Mouse (Mus musculus): ENCODE results near the gene Rasgrp3.

The Rasgrp3 gene

DNA sequence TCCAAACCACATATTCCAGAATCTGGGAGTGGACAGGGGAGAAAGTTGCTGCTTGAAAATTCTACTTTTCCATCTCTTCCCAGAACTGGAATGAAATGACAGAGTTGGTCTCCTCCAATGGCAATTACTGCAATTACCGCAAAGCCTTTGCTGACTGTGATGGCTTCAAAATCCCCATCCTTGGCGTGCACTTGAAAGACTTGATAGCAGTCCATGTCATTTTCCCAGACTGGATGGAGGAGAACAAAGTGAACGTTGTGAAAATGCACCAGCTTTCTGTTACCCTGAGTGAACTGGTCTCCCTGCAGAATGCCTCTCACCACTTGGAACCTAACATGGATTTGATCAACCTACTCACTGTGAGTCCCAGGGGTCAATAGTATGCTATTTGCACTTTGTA lies 67.3 kb downstream of the Rasgrp3 start:
- DNase-seq (ENCODE audit: low read depth, low spot score), result no peak

DNA sequence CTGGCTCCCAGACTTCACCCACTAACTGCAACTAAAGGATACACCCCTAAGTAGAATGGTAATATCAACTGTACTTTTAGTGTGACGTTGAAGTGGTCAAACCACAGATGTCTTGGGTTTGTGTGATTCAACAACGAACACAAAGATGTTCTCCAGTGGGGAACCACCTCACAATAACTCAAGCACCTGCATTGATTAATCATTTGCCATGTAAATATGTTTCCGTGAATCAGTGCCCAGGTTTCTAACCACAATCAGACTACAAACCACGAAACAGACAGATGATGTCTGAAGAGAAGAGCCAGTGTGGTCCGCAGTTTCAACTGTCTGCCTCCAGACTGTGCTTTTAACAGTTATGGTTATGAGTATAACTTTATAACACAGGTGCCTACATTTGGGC lies 69.4 kb downstream of the Rasgrp3 start:
- DNase-seq (ENCODE audit: low read depth, low spot score), result no peak

- DNase-seq (ENCODE audit: low read depth, low spot score), result no peak
These were observed 70.5 kb downstream of the Rasgrp3 start for GRCm38 (mm10) chr17:75506097-75506675.

GRCm38 (mm10) chr17:75506708-75507641 lies 71.3 kb downstream of the Rasgrp3 start:
- DNase-seq (ENCODE audit: low read depth, low spot score), result no peak

DNA sequence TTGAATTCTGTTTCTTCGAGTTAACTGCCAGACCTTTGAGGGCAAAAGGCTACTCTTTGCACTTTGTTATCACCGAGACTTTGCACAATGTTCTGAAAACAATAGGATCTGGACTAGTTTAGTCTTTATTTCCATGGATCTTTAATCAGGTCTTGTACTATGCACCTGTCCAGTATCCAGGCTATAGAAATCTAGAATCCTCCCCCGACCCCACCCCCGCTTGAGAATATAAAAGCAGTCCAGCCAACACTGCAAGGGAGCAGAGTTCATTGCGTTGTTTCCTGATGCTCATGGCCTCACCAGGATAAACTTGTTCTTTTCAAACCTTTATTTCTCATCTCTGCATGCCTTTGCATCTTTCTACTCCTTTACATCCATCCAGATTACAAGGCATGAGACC lies 73.6 kb downstream of the Rasgrp3 start:
- DNase-seq (ENCODE audit: low read depth, low spot score), result no peak

DNA sequence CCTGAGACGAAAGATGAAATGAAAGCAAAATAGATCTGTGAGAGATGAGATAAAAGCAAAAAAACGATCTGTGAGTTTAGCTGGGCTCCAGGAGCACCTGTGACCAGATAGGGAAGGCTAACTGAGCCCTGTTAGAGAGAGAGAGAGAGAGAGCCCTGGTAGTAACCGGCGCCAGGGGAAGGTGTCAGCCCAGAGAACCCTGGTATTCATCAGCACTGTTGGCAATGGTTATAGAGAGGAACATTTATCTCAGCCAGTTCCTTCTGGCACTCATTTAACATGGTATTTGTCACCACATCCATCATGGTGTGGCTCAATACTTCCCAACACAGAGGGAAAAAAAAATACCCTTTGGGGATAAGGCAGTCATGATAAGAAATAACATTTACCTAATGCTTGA lies 80.9 kb downstream of the Rasgrp3 start:
- no peak for DNase-seq (ENCODE audit: low read depth, low spot score)

DNA sequence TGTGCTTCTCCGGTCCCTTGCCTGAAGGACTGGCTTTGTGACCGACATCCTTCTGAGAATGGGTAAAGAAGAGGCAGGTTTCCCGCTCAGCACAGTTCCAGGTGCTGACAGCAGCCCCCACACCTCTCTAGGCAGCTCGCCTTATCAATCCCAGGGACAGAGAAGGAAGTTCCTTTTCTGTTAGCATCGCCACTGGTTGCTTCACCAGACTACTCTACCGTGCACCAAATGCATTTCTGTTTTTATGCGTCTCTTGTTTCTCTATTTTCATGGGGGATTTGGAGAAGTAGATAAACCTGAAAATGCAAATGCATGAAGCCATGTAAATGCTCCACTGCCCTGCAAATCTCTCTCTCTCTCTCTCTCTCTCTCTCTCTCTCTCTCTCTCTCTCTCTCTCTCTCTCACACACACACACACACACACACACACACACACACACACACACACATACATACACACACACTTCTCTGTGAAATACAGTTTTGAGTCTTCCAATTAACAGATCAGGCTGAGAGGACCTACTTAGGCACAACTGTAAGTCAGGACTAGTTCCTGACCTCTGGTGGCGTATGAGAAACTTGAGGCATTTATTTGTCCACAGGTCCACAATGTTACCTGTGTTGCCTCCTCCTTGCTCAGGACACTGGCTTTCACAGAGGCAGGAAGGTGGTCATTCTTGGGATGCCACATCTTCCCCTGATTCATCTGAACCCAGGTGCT lies 82.6 kb downstream of the Rasgrp3 start:
- no peak for DNase-seq (ENCODE audit: low read depth, low spot score)

DNA sequence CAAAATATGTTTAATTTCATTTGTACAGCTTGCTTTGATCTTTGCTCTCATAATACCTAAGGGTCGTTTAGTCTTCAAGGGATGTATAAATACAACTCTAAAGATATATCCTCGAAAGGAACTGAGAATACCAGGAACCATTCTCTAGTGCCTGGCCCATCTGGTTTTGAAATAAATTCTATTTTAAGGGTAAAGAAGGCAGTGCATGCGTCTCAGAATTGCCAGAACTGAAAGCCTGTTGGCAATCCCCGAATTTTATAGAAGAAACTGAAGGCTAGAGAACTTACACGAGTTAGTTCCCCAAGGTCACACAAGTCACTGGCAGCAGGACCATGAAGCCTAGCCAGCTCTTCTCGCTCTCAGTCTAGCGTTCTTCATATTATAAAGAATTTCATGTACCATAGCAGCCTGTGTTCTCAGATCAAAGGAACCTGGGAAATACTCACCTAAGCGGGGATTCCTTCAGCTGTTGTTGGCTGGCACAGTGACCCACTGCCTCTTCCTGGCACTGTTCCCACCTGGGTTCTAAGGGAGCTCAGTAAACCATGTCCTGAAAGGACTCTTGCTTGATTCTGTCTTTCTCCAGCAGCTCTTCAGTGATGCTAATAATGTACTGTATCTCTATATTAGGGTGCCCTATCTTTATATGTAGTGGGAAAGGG lies 83.7 kb downstream of the Rasgrp3 start:
- DNase-seq (ENCODE audit: low read depth, low spot score), result no peak

DNA sequence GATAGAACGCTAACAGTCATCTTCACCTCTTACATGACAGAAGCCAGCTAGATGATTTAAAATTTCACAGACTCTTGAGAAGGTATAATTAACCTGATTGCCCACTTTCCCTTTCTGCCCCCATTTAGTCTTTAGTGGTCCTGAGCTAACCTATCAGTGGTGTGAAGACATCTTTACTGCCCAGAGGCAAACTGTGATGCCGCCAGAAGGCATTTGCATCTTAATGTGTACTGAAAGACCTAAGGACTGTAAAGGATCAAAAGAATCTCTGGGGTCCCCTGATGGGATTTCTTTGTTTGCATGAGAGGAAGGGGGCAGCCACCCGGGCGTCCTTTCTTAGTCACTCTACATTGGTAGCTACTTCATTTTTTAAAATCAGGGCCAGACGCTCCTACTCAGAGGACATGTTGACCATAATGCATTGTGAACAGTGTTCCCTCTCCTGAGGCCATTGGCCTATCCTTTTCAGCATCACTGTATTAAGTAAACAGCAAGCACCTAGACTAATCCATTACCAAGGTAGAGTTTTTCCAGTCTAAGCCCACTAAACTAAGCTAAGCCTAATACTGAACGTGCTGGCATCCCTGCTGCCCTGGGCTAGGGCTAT lies 85.6 kb downstream of the Rasgrp3 start:
- DNase-seq (ENCODE audit: low read depth, low spot score), result no peak

GRCm38 (mm10) chr17:75522347-75523065 lies 86.8 kb downstream of the Rasgrp3 start:
- DNase-seq (ENCODE audit: low read depth, low spot score), result no peak

GRCm38 (mm10) chr17:75523812-75524211 lies 88.1 kb downstream of the Rasgrp3 start:
- no peak for DNase-seq (ENCODE audit: low read depth, low spot score)

DNA sequence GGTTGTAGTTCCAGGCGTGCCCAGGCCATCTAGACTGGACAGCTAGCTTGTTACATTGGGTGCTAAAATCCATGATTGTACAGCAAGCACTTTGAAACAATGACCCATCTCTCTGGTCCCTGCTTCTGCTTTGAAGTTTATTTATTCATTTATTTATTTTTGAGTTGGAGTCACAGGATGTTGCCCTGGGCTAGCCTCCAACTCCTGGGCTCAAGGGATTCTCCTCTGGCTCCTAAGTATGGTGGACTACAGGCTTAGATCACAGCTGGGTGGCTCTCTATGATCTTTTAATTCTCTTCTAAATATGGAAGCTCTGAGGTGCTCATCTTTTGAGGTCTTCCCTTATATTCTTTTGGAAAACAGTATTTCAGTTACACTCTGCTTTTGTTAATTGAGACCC lies 90.7 kb downstream of the Rasgrp3 start:
- DNase-seq (ENCODE audit: low read depth, low spot score), result no peak

DNA sequence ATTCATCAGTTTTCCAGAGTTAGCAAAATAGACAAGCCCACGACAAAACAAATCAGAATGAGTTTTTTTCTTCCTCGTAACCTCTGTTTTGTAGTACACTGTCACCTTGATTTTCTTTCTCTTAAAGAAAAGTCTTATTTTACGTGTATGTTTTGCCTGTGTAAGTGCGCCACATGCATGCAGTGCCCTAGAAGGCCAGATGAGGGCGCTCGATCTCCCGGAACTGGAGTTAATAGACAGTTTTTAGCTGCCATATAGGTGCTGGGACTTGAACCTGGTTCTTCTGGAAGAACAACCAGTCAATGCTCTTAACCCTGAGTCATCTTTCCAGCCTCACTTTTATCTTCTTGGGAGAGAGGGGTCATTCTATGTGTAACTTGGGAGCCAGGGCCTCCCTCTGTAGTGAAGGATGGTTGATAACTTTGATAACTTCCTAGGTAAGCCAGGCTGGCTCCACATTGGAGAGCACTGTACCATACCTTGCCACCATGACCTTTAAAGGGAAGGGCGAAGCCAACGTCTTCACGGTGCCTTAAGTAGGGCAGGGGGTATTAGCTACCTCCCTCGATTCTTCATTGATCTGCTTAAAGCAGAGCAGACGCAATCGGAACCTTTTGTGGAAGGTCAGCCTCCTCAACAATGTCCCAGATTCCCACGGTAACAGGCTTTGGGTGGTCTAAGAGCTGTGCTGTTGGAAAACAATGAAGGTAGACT lies 93.7 kb downstream of the Rasgrp3 start:
- no peak for DNase-seq (ENCODE audit: low read depth, low spot score)

DNA sequence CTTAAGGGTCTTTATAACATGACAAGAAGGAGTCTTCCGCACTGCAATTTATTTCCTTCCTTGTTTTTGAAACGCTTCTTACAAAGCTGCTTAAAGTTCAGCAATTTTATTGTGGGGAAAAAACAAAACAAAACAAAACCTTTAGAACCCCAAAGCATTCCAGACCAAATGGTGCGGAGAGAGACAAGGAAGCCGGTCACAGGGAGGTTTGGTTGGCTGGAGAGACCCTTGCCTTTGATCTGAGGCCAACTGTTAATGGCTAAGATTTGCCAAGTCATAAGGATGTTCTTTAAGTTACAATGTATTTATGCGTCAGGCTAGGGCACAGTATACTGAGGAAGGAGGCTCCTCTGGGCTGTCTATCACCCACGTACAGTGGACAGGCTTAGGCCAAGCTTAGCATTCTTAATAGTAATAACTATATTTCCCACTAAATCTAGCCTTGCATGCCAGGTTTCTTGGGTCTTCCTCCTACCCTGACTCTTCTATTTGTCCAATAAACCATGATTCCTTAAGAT lies 96.8 kb downstream of the Rasgrp3 start:
- DNase-seq (ENCODE audit: low read depth, low spot score), result no peak

DNA sequence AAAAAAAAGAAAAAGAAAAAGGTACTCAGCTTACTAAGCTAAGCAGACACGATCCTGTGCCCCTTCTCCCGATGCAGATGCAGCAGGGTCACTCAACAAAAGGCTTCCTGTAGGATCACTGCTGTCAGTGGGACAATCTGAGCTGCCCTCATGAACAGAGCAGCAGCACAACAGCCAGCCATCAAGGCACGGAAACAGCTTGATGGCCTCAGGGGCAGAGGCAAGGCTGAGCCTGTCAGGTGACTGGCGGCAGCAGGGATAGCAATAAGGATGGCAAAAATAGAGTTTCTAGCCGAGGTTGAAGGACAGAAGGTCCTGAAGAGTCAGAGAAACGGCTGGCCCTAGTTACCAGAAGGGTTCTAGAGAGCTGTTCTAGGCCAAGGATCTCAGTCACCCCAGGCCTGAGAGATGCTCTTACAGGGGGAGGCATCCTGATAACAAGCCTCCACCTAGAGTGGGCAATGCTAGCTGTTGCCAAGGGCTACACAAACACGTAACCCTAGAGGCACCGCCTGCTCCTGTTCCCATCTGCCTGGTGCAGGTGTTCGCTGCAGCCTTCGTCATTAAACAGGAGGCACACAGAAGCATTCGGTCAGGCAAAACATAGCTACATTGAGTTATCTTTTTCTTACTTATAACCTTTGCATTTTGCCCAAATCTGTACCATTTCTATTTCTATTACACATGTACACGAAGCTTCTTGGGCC lies 98.8 kb downstream of the Rasgrp3 start:
- no peak for DNase-seq (ENCODE audit: low read depth, low spot score)

- no peak for DNase-seq (ENCODE audit: low read depth, low spot score)
These were observed 99.9 kb downstream of the Rasgrp3 start for GRCm38 (mm10) chr17:75535612-75536011.

DNA sequence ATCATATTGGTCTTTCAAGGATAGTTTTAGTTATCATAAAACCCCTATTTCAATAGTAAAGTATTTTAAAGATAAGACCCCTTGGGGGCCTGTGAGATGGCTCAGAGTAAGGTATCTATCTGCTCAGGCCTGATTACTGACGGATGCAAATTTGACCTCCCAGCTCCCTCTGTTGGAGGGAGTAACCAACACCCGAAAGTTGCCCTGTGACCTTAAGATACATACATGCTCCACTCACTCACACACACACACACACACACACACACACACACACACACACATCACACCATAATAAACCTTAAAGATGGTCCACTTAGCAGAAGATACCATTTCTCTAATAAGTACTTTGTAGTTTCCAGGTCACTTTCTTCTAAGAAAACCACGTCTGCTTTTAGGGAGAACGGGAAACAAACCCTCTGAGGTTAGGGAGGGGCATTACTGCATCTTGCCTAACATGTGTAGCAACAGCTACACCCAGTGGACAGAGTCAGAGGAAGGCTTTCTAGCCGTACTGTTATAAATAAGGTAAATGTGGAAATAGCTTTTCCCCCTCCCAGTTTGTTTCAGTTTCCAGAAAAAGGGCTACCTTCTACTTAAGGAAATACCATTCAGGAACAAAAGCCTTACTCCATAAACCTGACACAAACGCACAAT lies 100.8 kb downstream of the Rasgrp3 start:
- peak; percentile 23 for DNase-seq (ENCODE audit: low read depth, low spot score)

DNA sequence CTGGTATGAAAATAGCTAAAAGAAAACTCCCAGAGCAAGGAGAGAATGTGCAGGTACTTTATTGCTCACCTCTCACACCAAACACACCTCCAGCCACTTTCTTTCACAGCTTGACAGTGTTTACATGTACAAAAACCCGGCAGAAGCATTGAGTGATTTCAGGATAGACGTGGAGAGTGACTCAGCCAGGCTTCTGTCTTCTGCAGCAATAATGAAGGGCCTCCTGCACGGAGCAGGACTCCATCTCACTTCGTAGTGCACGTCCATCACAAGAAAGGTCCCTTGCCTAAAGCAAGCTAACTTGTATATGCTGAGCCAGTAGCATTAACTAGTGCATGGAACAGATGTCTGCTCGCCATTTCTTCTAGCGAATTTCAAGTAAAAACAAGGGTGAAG lies 101.4 kb downstream of the Rasgrp3 start:
- DNase-seq (ENCODE audit: low read depth, low spot score), result no peak

DNA sequence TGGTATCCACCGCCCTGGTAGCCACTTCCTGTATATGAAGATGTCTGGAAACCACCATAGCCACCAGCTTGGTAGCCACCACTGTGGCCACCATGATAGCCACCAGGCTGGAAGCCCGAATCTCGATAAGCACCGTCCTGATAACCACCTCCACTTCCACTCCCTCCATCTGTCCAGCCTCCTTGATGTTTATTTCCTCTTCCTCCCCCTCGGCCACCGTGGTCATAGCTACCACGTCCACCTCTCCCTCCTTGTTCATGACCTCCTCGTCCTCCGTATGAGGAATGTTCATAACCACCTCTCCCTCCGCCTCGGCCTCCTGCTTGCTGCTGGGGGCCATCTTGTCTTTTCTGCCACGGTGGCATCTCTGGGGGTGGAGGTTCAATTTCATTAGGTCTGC lies 102.7 kb downstream of the Rasgrp3 start:
- no peak for DNase-seq (ENCODE audit: low read depth, low spot score)

Measured in retina, postnatal 7 days (tissue).